Mouse (Mus musculus): Measurements from ENCODE around the gene Insm1.

GRCm38 (mm10) chr2:146183830-146184793 lies 37.6 kb upstream of the Insm1 start:
- TF ChIP-seq CTCF (IDR thresholded peaks at IDR 0.05; ENCODE audit: borderline replicate concordance, control insufficient read depth, extremely low read depth, insufficient read depth, low read length, poor library complexity) (no peak), POLR2A (IDR thresholded peaks at IDR 0.05; ENCODE audit: control insufficient read depth, extremely low read depth, insufficient read depth, low read length, poor library complexity) (no peak)

Data from thymus, adult 2 months (tissue).